Mouse (Mus musculus) frontal cortex, postnatal 25 days (tissue): Measurements from ENCODE around the gene Dclk2.
A peak's percentile ranks its signal among the peaks of the same experiment; 100 is the strongest.

Source experiments
- DNase-seq, 2 experiments: peaks; one replicate each; pipeline ENCODE4 v3.0.0; 2022; ENCODE audit warnings: low spot score in 2 of 2

The Dclk2 gene

DNA sequence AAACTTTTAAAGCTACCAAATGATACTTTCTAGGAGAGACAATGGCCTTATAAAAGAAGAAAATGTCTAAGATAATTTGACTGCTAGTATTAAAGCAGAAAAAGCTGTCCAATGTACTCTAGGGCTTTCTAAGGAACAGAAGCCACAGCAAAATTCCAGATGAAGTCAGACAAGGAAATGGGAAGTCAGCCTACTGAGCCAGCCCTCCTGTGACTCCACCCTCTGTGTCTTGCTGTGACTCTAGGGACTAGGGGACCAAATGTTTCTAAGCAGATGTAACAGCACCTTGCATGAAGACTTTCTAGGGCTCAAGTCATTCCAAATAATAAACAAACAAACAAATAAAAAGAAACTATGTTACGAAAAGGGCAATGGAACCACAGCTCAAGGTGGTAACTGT is 75.1 kb downstream of the Dclk2 start:
- DNase-seq: no peak

DNA sequence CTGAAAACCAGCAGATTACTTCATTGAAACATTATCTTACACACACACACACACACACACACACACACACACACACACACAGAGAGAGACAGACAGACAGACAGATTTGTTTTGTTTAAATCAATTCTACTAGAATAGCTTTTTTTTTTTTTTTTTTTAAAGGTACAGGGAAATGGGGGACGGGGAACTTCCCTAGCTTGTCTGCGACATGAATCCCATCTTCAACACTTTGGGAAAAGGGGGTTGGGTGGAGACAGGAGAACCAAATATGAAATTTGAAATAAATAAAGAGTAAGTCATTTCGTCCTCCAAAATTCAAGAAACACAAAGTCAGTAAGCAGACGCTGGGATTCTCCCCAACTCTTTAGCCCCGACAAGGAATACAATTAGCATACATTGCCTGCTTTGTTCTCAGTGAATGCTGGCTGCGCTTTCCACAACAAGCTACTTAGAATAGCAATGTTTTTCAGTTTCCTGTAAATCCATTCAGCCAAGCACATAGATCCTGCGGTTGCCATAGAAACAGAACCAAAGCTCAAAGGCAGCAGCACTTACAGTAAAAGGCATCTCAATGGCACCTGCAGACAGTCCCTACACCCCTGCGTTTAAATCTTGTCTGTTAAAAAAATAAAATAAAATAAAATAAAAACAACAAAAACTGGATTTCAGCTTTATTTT is 75.7 kb downstream of the Dclk2 start:
- DNase-seq: peak in 1 of 2 experiments; percentile 14

GRCm38 (mm10) chr3:86842461-86842860 is 78.2 kb downstream of the Dclk2 start:
- DNase-seq: no peak

GRCm38 (mm10) chr3:86839606-86840005 is 81.0 kb downstream of the Dclk2 start:
- no peak for DNase-seq

DNA sequence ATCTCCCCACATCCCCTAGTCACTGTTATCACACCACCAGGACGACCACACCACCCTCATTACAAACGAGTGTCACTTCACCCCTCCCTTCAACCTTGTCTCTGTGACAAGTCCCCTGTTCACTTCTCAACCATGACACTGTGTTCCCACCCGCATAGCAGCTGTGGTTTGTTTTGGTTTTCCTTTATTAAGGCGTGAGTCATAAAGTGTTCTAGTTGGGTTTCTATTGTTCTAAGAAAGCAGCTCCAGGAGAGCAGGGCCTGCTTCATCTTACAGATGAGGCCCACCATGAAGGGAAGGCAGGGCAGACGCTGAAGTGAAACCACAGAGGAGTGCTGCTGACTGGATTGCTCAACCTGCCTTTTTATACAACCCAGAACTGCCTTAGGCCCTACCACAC is 83.3 kb downstream of the Dclk2 start:
- DNase-seq: no peak

DNA sequence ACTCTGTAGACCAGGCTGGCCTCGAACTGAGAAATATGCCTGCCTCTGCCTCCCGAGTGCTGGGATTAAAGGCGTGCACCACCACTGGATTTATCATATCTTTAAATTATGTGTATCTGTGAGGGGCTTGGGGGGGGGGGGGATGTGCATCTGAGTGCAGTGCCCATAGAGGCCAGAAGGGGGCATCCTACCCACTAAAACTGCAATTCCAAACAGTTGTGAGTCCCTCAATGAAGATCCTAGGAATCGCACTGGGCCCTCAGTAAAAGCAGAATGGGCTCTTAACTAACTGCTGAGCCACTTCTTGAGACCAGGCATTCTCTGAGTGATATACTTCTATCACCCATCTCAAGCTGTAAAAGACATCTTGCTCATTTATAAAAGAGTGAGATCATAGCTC is 85.5 kb downstream of the Dclk2 start:
- no peak for DNase-seq

- DNase-seq: no peak
These were observed 86.3 kb downstream of the Dclk2 start for GRCm38 (mm10) chr3:86834341-86834740.

GRCm38 (mm10) chr3:86832591-86833267 is 87.9 kb downstream of the Dclk2 start:
- DNase-seq: no peak

- no peak for DNase-seq
These were observed 88.5 kb downstream of the Dclk2 start for GRCm38 (mm10) chr3:86832115-86832514.

DNA sequence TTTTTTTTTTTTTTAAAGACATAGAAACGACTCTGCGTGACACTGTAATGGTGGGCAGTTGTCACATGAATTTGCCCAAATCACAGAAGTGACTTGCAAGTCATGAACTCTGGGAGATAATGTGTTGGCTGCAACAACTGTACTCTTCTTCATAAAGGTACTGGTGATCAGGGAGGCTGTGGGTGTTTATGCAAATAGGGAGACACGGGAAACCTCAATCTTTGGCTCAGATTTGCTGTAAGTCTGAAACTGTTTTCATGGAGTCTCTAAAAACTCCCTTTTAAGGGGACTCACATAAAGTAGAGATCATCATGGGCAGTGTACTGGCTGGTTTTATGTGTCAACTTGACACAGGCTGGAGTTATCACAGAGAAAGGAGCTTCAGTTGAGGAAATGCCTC is 93.1 kb downstream of the Dclk2 start:
- DNase-seq: no peak

DNA sequence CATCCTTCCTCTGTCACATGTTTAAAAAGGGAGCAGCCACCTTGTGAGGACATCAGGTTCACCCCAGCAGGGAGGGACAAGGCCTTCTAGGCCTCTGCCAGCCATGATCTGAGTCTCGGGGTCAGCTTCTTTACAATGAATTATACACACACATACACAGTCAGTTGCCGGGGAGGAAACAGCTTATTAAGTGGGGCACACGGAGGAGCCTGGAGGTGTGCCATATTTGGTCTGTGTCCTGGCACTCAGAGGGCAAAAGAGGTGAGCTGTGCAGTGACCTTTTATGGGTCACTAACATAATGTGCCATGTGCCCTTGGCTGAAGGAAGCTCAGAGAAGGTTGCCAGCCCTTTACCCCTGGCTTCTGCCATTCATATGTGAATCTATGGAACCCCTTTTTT is 99.3 kb downstream of the Dclk2 start:
- no peak for DNase-seq

GRCm38 (mm10) chr3:86820344-86820743 is 100.3 kb downstream of the Dclk2 start:
- DNase-seq: no peak

DNA sequence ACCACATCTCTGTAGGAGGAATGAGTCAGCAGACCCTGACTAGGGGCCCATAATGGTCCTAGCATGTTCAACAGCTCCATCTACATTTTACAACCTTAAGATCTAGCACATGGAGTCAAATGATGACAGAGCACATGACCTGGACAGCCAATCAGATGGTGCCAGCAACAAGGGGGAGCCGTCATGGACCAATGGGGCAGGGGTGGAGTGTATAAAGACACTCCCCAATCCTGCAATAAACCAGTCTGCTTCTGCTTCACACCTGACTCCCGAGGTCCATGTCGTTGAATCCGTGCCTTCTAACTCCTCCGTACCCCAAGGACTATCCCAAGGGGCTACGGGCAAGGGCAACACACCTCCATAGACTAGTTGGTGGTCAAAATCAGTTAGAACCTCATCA is 101.3 kb downstream of the Dclk2 start:
- DNase-seq: no peak

DNA sequence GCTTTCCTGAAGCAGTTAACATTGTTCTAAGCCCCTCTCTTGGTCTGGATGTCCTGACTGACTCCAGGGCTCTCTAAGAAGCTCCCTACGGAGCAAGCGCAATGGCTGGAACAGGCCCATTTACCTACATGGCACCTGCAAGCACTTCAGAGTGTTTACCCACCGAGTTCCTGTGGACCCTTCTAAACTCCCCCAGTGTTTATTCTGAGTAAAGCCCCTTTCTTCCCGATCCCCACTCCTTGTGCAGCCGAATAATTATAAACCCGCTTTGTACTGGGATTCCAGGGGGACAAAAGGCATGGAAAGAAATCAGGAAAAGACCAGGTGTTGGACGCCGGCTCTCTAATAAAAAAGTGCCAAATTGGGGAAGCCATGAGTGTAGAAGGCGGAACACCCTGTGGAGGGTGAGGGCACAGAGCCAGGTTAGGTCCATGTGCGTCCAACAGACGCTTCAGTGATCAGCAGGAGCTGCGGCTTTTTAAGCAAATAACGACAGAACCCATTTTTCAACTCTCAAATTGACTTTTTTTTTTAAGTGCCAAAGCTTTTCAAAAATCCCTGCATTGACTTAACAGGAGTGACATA is 102.6 kb downstream of the Dclk2 start:
- no peak for DNase-seq

- DNase-seq: peak; percentile 50 to 74
These were observed 108.0 kb downstream of the Dclk2 start for GRCm38 (mm10) chr3:86812689-86813088.

DNA sequence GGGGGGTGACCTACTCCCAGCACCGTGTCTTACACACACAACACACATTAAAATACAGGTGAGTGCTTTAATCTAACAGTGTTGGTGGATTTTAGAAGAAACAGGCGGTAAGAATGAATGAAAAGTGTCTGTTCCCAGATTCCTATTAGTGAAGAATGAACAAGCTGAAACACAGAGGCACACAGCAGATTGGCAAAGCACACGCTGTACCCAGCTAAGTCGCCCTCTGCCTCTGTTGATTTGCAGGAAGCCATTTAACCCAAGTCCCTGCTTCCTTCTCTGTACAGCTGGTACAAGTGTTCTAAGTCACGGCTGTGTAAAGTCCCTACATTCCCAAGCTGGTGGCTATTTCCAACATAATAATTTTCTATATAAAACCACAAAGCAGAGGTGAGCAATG is 109.7 kb downstream of the Dclk2 start:
- DNase-seq: no peak

GRCm38 (mm10) chr3:86809646-86810045 is 111.0 kb downstream of the Dclk2 start:
- DNase-seq: no peak

DNA sequence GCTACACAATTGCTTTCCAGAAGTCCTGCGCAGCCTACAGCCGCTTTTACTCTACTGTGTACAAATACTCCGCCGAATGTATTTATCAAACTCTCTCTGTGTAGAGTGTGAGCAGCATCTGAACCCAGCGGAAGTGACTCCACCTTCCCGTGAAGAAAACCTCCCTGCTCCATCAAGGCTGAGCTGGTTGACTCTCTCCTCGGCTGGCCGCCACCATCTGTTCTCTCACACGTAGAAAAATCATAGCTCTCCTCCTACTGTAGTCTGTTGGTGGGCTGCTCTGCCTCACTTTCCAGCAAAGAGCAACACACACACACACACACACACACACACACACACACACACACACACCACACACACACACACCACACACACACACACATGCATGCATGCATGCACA is 111.5 kb downstream of the Dclk2 start:
- no peak for DNase-seq

GRCm38 (mm10) chr3:86807750-86808467 is 112.7 kb downstream of the Dclk2 start:
- DNase-seq: peak in 1 of 2 experiments; percentile 52

- no peak for DNase-seq
These were observed 113.8 kb downstream of the Dclk2 start for GRCm38 (mm10) chr3:86806834-86807233.

- no peak for DNase-seq
These were observed 116.4 kb downstream of the Dclk2 start for GRCm38 (mm10) chr3:86804265-86804664.

DNA sequence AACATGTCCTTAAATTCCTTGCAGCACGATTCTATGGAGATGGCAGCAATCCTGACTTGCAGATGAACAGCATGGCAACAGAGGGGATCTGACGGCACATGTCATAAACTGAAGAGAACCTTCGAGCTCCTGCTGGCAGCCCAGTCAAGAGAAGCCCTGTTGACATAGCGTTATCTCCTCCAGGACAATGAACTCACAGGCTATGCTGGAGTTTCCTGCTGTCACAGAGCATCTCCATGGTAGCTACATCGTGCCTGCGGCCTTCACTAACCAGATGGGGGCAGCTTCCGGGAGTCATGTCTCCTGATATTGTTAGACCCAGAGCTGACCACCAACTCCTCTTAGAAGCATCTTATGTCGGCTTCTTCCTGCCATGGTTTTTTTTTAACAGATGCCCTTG is 117.8 kb downstream of the Dclk2 start:
- no peak for DNase-seq

GRCm38 (mm10) chr3:86800841-86801240 is 119.8 kb downstream of the Dclk2 start:
- DNase-seq: no peak
